Mouse (Mus musculus) frontal cortex, adult (tissue): ENCODE measurements around the gene Paqr5.

Experiments
- ATAC-seq: cut with Nextera tagmentation; 2 replicates; pipeline ENCODE4 v1.9.2; 2017; ENCODE audit warnings: mild to moderate bottlenecking, moderate library complexity, mixed read lengths; ENCODE audit not compliant: low TSS enrichment

Gene Paqr5

DNA sequence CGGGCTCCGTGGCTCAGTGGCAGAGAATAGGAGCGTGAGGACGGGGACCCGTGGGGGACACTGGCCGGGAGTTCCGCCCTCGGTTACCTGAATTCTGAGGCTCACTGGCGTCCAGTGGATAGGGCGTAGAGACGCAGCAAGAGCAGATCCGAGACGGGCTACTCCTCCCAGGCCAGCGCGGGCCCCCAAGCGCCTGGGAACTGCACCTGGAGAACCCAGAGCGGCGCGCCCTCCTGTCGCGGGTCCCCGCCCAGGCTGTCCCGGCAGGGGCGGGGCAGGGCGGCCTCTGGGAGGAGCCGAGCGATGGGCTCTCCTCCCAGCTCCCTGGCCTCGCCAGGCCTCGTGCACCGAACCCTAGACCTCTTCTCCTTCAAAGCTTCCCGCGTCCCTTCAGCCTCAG, at the start of gene Paqr5:
Gene Paqr5, minus strand, starts transcription at position 257 of the 400 bp plus-strand sequence.
- ATAC-seq = peak; percentile 20; the same call in 1 of the 2 replicates

DNA sequence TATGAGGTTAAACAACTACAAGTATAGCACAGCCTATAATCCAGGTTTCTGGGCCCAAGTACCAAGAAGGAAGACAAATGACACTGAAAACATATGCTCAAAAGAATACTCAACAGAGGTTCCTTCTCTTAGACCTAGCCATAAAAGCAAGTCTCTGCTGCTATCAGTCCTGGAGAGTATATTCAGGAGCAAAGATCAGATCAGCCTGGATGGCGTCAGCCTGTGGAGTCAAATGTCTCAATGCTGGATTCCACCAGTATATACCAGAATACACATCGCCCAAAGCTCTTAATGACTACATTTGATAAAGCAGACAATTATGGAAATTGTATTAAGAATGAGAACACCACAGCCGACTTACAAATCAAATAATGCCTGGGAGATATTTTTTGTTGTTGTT, 35.6 kb upstream of the Paqr5 start:
- ATAC-seq = no peak

DNA sequence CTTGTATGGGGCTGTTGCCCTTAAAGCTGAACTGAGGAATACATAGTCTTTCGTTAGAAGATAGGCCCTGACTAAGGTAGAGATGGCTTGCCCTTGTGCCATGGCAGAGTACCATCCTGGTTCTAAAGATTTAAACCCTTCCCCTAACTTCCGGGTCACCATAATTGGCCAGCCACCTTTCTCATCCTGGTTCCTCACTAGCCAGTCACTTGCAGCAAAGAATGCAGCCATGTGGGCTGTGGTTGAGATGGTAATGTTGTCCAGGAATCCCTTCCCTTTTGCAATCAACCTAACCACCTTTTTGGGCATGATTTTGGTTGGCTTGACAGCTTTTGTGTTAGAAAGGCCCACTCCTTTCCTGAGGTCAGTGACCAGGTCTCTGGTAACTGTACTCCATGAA, 33.8 kb upstream of the Paqr5 start:
- ATAC-seq = no peak

DNA sequence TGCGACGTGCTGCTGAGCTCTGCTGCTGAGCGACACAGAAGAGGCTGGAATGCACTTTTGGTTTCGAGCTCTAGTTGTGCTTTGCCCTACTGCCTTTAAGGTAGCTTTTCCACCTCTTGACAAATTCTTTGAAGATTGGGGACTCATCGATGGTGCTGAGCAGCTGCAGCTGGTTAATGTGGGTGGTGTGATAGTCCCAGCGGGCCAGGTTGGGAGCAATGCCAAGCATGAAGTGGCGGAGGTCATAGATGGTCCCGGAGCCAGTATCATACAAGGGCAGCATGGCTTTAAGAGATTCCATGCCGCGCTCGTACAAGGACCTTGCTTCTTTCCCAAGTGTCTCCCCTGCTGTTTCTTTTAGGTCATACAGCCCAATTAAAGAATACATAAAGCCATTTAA, 33.3 kb upstream of the Paqr5 start:
- ATAC-seq = no peak

DNA sequence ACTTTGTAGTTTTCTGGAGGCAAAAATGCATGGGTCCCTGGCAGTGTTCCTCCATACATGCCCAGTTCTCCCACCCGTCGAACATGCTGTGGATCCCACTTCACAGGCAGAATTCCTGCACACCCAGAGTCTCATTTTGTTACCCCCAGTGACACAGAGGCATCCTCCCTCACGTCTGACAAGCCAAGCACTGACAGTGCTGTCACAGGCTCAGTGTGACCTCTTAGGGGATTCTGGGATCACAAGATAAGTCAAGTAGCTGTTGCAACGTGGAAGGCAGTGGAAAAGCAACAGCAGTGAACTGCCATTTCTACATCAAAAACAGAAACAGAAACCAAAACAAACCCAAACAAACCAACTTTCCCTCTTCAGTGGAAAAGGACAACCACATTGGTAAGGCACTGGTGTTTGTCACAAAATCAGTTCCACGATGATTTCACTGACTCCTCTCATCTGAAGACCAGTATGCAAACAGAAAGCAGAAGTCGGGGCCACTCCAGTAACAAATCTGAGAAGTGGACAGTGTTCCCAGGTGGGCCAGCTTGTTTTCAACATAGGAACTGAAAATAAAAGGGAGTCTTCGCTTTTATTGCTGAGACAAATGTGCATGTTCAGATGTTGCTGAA, 31.3 kb upstream of the Paqr5 start:
- no peak for ATAC-seq

GRCm38 (mm10) chr9:62056206-62056605, 29.6 kb upstream of the Paqr5 start:
- ATAC-seq = no peak

DNA sequence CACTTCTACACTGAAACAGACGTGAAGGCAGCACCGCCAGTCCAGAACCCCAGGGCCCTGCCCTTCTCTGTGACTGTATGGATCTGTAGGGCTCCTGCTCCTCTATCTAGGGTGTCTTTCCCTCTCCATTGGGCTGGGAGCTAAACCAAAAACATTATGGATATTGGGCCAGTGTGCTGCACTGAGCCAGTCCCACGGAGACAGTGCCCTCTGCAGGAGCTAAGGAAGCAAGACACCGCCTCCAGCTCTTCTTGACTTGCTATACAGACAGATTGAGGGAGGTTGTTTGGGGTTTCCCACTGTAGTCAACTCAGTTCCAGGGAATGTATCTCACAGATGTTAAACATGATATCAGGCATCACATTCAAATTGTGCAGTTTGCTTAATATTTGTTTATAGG, 24.1 kb upstream of the Paqr5 start:
- ATAC-seq = peak; percentile 85

DNA sequence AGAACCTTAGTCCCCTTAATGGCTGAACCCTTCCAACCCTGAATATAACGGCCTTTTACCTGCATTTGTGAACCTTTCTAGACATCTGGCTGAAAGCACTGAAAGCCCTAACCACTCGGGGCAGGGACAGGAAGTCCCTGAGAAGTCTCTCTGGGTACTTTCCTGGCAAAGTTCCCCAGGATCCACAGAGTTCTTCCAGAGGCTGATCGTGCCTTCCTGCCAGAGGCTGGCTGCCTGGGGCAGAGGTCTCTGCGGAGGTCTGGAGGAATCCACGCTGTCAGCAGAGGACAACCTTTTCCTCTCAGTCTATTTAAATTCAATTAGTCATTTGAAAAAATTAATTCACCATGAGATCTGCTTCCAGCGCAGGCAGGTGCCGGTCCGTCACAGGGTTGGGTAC, 22.5 kb upstream of the Paqr5 start:
- ATAC-seq = no peak

DNA sequence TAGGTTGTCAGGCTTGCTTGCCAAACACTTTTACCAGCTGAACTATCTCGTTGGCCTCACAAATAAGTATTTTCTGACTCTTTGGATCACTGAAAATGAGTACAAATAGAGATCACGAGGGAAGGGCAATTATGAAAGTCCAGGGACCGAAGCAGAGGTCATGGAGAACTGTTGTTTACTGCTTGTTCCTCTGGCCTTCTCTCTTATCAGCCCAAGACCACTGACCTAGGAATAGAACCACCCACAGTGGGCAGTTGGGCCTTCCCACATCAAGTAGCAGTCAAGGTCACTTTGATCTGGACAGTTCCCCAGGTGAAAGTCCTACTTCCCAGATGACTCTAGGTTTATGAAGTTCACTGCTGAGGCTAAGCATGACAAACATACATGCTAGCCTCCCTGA, 15.5 kb upstream of the Paqr5 start:
- no peak for ATAC-seq

GRCm38 (mm10) chr9:62040008-62040608, 13.5 kb upstream of the Paqr5 start:
- peak; percentile 98 for ATAC-seq

DNA sequence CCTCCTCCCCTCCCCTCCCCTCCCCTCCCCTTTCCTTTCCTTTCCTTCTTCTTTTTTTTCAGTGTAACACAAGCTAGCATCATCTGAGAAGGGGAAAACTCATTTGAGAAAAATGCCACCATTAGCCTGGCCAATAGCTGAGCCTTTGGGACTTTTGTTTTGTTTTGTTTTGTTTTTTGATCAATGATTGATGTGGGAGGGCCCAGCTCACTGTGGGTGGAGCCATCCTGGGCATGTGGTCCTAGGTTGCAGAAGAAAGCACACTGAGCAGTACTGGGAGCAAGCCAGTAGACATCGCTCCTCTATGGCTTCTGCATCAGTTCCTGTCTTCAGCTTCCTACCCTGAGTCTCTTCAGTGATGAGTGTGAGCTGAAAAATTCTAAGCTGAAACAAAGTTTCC, 9.2 kb upstream of the Paqr5 start:
- ATAC-seq = no peak

GRCm38 (mm10) chr9:62032206-62032605, 5.5 kb upstream of the Paqr5 start:
- ATAC-seq = no peak

DNA sequence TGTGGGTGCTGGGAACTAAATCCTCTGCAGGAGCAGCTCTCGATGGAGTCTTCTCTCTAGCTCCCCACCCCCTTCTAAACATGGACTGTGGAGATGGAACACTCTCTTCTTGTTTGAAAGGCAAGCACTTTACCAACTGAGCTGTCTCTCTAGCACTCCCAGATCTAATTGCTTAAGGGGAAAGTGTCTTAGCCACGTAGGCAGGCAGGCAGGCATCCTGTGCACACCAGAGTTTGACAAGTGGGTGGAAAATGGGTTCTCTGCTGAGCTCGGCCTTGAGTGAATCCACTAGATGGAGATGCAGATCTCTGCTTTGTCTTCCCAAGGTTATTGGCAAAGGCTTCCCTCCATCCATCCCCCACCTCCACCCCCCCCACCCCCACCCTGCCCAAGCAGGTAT, 1.4 kb upstream of the Paqr5 start:
- peak; percentile 85 for ATAC-seq

GRCm38 (mm10) chr9:62025056-62025455, 1.6 kb downstream of the Paqr5 start:
- ATAC-seq = no peak

DNA sequence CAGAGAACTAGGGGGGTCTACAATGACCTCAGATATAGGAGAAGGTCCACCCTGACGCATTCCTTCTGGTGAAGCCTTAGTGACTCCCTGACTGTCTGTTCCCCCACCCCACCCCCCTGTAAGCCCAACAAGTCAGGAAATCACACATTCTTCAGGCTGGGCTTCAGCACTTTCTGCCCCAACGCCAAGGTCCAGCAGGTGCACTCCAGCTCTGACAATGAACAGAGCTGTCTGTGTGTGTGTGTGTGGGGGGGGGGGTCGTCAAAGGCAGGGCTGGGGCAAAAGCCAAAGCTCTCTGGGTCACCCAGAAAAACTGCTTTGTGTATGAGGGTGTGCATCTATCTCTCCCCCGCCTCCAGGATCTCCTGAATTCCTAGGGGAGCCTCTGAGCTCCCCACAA, 2.8 kb downstream of the Paqr5 start:
- ATAC-seq = no peak

DNA sequence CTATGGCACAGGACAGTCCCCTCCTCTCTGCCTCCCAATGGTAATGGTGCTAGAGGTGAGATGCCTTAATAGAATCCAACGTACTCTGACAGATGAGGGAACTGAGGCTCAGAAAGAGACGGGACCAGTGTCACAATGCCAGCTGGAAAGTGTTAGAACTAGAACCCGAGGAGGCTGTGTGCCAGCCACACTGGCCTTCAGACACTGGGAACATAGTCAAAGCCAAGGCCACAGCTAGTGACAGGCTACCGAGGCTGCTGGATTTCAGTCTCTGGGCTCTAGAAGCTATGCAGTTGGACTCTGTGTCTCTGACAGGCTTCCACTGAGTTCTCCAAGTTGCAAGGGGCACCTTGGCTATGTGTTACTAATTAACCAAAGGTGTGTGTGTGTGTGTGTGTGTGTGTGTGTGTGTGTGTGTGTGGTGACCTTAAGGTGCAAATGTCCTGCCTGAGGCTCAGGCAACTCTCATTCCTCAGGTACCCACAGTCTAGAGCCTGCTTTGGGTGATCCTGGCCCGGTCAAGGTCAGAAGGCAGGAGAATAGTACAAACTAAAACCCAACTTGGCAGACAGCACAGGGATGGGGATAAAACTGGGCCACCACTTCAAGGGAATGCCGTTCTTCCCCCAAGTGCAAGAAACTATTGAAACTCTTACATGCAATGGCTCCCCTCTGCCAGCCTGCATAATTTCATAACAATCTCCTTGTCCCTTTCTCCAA, 3.5 kb downstream of the Paqr5 start:
- ATAC-seq = no peak

DNA sequence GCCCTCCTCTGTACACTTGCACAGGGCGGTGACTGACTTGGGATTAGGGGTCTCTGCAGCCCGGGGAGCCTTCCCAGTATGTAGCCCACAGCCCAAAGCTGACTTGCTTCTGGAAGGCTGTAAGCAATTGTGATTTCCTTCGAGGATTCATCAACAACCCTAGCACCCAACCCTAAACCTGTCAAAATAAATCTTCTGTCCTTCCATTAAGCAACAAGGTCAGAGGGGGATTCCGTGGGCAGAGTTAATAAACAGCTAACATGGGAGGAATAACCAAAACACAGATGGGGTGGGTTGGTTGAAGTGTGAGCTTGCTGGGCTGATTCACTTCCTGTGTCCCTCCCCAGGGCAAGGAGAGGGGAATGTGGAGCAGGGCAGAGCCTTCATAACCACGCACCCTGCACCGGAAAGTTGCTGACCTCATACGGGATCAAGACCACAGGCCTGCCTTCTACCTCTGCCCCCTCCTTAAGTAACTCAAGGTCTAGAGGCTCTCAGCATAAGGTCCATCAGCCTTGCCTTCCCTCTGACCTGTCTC, 5.0 kb downstream of the Paqr5 start:
- ATAC-seq = no peak

GRCm38 (mm10) chr9:62020259-62020658, 6.4 kb downstream of the Paqr5 start:
- no peak for ATAC-seq

DNA sequence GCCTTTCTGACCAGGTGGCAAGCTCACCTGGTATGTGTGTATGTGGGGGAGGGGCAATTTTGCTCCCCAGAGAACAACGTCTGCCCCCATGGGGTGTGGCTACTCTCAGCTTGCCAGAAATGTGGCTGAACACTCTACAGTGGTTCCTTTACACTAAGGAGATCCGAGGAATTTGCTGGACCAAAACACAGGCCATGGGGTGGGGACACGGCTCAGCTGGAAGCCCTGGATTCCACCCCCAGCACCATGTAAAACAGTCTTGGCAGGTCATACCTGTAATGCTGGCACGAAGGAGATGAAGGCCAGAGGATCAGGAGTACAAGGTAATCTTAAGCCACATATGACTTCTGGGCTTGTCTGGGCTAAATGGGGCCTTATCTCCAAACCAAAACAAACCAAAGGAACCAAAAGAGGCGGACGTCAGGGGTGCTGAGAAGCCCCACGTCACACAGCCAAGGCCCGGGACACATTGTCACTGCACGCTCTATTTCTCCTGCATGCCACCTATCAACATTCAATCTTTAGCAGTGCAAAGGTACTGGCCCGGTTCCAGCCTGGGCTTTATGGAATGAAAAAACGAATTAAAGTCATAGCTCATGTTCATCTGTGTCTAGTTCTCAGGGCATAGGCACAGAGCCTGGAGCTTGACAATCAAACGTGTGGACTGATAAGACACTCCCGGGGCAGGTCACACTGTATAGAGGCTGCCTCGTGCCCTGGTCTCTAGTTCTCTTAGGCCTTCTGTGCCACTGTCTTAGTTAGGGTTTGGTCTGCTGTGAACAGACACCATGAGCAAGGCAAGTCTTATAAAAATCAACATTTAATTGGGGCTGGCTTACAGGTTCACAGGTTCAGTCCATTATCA, 8.2 kb downstream of the Paqr5 start:
- ATAC-seq = no peak

DNA sequence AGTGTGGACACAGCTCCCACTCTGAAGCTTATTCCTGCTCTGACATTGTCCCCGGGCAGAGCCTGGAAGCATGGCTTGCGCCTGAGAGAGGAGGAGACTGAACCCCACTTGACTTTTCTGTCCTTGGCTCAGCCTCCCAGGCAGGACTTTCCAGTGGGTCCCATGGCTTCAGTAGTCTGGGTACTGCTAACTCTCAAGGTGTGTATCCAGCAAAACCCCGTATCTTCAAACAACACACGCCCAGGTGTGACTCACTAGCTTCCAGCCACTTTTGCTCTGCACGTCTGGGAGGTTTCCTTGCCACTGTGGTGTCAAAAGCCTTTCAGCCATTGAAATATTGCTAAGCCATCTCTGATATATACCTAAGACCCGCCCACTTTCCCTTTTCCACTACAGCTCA, 9.3 kb downstream of the Paqr5 start:
- no peak for ATAC-seq

- ATAC-seq = no peak
Measured at GRCm38 (mm10) chr9:62015504-62015903, 11.2 kb downstream of the Paqr5 start.
